Mouse (Mus musculus) megakaryocyte, embryonic 14.5 days (primary cell): ENCODE measurements around the gene Senp5.

Experiments used
- FLI1 ChIP-seq: IDR thresholded peaks from 2 replicates; pipeline ENCODE4 v1.6.1; 2012; ENCODE audit warnings: low read length, inconsistent platforms, mixed read lengths
- GATA1 ChIP-seq: IDR thresholded peaks from 3 replicates; pipeline ENCODE4 v1.6.1; 2012; ENCODE audit warnings: mixed read lengths, low read length, inconsistent platforms, borderline replicate concordance

DNA sequence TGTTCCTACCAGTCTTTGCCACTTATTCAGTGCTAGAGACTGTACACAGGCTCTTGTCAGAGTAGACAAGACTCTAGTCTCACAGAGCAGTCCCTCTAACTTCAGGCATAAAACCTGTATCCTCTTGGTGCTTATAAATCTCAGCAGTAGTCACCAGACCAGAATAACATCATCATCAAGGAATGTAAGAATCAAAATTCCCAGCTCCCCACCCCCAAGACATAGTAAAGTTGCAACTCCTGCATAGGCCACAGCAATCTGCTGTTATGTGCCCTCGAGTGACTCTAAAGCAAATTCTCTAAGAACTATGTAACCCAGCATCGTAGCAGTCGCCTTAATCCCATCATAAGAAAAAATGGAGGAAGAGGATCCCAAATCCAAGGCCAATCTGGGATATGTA, 23.6 kb downstream of the Senp5 start:
- TF ChIP-seq GATA1 (no peak), FLI1 (no peak)
